Mouse (Mus musculus): ENCODE measurements at regions not wholly inside any gene's neighbourhood (a gene's known extent, or its start where the extent isn't known, plus 50 kb on each side); places are given as distances from the start of the nearest gene placed in this dataset.

DNA sequence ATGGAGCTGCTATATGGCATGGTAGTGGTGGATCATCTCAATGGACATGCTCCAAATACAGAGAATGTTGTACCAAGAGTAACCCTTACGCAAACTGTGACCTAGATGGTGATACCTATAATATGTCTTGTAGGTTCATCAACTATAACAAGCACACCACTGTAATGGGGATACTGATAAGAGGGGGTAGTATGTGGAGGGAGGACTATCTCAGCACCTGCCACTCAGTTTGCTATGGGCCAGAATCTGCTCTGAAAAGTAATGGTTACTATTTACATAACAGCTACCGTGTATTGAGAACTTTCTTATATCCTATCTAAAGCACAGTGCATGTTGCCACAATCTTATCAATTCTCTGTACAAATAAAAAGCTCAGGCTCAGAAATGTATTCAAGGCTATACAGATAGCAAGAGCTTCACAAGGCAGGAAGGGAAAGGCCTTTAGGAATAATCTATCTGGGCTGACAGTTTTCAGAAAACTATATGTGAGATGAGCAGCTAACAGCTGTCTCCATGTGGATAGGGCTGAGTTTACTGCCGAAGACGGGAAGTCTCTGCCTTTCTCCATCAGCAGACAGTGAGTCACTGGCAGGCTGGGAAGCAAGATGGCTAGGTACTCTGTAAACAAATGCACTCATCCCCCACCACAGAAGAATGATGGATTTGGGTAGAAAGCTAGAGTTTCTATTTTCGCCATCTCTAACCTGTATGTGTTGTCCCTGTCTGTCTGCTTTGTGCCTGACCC, 77.1 kb upstream of the Nck2 start:
- no peak for DNase-seq (ENCODE audit: low read depth)

DNA sequence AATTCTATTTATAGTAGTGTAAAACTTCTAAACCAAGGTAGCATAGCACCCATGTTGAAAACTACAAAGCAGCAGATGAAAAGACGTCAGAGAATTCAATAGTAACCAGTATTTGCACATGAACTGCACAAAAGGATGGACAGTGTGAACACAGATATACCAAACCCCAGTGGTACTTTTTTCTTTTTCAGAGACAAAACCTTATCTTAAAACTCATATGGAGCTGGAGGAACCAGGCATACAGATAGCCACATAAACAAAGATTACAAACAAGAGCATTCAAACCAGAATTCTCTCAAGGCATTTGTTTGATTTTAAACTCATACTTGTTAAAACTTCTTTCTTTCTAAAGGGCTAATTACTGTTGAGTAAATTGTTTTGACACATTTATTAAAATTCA, 72.5 kb upstream of the Nck2 start:
- no peak for DNase-seq (ENCODE audit: low read depth)

DNA sequence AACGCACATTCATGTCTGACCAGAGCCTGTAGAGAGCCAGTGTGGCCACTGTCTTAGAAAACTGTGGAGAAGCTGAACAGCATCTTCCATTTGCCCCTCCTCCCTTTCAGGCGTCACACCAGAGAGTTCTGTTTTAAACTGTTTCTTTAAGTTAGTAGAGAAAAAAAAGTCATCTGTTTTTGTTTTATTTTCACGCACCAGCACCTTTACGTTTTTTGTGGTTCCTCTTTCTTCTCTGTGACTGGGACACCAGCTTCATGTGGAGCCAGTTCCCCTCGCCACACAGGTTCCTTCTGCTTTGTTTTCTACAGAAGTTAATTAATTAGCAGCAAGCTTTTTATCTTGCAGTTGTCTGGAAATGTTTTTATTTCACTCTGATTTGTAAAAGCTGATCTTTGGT, 69.4 kb upstream of the Nck2 start:
- no peak for DNase-seq (ENCODE audit: low read depth)

DNA sequence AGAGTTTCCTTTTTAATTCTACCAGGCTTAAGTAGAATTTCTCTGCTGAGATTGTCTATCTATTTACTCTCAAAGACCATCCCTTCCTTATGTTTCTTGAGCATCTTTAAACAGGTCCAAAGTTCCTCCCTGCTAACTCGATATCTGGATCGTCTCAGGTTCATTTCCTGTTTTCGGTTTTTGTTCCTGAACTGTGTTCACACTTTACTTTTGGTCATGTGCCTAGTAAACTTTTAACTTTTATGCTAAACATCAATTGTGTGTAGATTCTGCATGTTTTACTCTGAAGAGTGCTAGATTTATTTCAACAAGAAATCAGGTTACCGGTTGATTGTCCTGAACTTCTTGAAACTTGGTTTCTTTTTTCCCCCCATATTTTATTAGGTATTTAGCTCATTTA, 68.5 kb upstream of the Nck2 start:
- no peak for DNase-seq (ENCODE audit: low read depth)

DNA sequence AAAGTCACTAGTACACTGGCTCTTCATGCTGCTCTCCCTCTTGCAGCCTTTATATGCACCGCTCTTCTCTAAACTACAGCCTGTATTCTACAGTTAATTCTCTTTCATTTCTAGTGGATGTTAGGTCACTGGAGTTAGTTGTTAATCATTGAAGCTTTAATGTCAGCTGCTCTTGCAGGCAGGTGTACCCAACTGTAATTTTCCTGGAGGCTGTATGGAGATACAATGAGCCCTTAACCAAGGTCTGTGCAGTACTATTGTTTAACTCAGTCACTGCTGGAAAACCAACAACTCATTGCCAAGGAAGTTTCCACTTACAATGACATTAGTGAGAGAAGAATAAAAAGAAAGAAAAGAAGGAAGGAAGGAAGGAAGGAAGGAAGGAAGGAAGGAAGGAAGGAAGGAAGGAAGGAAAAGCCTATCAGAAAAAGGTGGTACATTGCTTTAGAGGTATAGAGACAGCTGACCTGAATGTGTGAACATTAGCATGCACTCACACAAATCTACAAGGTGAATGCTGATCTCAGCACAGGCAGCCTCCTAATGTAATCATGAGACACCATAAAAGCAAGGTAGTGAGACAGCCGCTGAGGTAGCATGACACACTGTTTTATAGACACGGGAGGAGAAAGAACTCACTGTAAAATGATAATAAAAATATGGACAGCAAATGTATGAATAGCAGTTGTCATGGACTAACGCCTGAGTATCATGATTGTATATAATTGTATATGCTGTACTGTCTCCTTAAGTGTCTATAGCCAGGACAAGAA, 66.7 kb upstream of the Nck2 start:
- DNase-seq (ENCODE audit: low read depth): no peak

DNA sequence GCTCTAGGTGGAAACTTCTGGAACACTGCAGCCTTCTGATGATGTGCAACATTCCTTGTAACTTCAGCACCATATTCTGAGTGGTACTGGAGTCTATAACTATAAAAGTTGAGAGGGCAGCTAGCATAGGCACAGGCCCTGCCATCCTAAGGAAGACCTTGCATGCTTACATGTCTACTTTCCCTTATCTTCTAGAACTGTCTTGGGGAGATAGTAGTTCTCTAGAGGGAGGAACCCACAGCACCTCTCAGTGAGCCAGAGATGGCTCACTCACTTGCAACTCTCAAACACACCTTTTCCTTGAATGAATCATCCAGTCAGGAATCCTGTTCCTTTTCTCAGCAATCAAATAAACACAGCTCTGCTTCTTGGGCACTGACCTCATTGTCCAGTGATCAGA, 59.4 kb upstream of the Nck2 start:
- DNase-seq (ENCODE audit: low read depth): no peak

DNA sequence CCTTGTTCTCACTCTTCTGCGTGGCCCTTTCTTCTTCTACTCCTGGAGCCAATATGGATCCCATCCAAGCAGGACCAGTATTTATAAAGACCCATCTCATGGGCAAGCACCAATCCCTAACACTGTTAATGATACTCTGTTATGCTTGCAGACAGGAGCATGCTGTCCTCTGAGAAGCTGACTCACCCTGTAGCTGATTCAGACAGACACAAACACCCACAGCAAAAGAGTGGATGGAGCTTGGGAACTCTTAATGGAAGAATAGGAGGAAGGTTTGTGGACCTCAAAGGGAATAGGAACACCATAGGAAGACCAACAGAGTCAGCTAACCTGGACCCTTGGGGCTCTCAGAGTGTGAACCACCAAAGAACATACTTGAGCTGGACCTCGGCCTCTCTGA, 50.3 kb upstream of the Nck2 start:
- no peak for DNase-seq (ENCODE audit: low read depth)
